Mouse (Mus musculus): ENCODE data around the gene Rasgrp2.

Gene Rasgrp2

GRCm38 (mm10) chr19:6382323-6382924, 16.7 kb upstream of the Rasgrp2 start:
- no peak for DNase-seq (ENCODE audit: low read depth)

GRCm38 (mm10) chr19:6383470-6383869, 15.7 kb upstream of the Rasgrp2 start:
- DNase-seq (ENCODE audit: low read depth) = no peak

- no peak for DNase-seq (ENCODE audit: low read depth)
Measured at GRCm38 (mm10) chr19:6384128-6384527, 15.0 kb upstream of the Rasgrp2 start, which contains the start of gene Pygm. Gene Pygm, plus strand, starts transcription at chr19:6384399.

GRCm38 (mm10) chr19:6384954-6385353, 14.2 kb upstream of the Rasgrp2 start:
- no peak for DNase-seq (ENCODE audit: low read depth)

- DNase-seq (ENCODE audit: low read depth) = no peak
Measured at GRCm38 (mm10) chr19:6385419-6385818, 13.7 kb upstream of the Rasgrp2 start.

GRCm38 (mm10) chr19:6385821-6386220, 13.3 kb upstream of the Rasgrp2 start:
- no peak for DNase-seq (ENCODE audit: low read depth)

GRCm38 (mm10) chr19:6386234-6386633, 12.9 kb upstream of the Rasgrp2 start:
- no peak for DNase-seq (ENCODE audit: low read depth)

GRCm38 (mm10) chr19:6388006-6388405, 11.1 kb upstream of the Rasgrp2 start:
- DNase-seq (ENCODE audit: low read depth) = no peak

- DNase-seq (ENCODE audit: low read depth) = no peak
Measured at GRCm38 (mm10) chr19:6389803-6390202, 9.3 kb upstream of the Rasgrp2 start.

GRCm38 (mm10) chr19:6390251-6390650, 8.9 kb upstream of the Rasgrp2 start:
- DNase-seq (ENCODE audit: low read depth) = no peak

- peak; percentile 41 for DNase-seq (ENCODE audit: low read depth)
Measured at GRCm38 (mm10) chr19:6392743-6393393, 6.3 kb upstream of the Rasgrp2 start.

GRCm38 (mm10) chr19:6393637-6394036, 5.5 kb upstream of the Rasgrp2 start:
- no peak for DNase-seq (ENCODE audit: low read depth)

GRCm38 (mm10) chr19:6396237-6396636, 2.9 kb upstream of the Rasgrp2 start:
- no peak for DNase-seq (ENCODE audit: low read depth)

GRCm38 (mm10) chr19:6397582-6398249, 1.4 kb upstream of the Rasgrp2 start:
- no peak for DNase-seq (ENCODE audit: low read depth)

GRCm38 (mm10) chr19:6398447-6399284, 474 bp upstream of the Rasgrp2 start:
- peak; percentile 57 for DNase-seq (ENCODE audit: low read depth)

GRCm38 (mm10) chr19:6400096-6401086, 1.3 kb downstream of the Rasgrp2 start:
- peak; percentile 22 for DNase-seq (ENCODE audit: low read depth)

- DNase-seq (ENCODE audit: low read depth) = peak; percentile 74
Measured at GRCm38 (mm10) chr19:6401131-6401815, 2.1 kb downstream of the Rasgrp2 start.

GRCm38 (mm10) chr19:6401951-6402350, 2.8 kb downstream of the Rasgrp2 start:
- DNase-seq (ENCODE audit: low read depth) = no peak

- no peak for DNase-seq (ENCODE audit: low read depth)
Measured at GRCm38 (mm10) chr19:6403869-6404268, 4.7 kb downstream of the Rasgrp2 start.

GRCm38 (mm10) chr19:6405433-6405832, 6.3 kb downstream of the Rasgrp2 start:
- no peak for DNase-seq (ENCODE audit: low read depth)

GRCm38 (mm10) chr19:6407109-6407508, 8.0 kb downstream of the Rasgrp2 start:
- DNase-seq (ENCODE audit: low read depth) = no peak

Measured in c-Kit-positive CD71-negative TER-119-negative erythroid progenitor cells, embryonic 14.5 days (primary cell).